Mouse (Mus musculus): ENCODE measurements at regions not wholly inside any gene's neighbourhood (a gene's known extent, or its start where the extent isn't known, plus 50 kb on each side); places are given as distances from the start of the nearest gene placed in this dataset.
"Not testable (repeated sequence)": the region's sequence is repeated elsewhere in the genome, so short reads cannot be mapped to it uniquely, and the experiment has no call there.

DNA sequence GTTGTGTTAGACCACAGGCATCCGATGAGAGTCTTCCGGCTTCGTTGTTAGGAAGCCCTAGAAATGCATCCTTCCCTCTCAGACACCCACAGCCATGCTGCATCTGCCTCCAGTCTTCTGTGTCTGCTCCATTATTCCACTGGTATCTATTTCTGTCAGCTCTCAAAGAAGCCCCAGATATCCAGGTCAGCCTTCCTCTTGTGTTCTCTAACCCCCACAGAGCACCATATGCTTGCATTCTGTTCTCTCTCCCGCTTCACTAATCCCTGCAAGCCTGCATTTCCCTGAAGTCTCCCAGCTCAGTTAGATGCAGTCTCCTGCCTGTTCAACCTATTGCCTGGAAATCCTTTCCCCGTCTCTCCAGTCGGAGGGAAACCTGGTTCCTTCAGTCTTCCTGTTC is 53.6 kb upstream of the Wdfy3 start:
- DNase-seq (ENCODE audit: low read depth): no peak

GRCm38 (mm10) chr5:102126737-102127136 is 57.0 kb upstream of the Wdfy3 start:
- DNase-seq (ENCODE audit: low read depth): peak; percentile 10

DNA sequence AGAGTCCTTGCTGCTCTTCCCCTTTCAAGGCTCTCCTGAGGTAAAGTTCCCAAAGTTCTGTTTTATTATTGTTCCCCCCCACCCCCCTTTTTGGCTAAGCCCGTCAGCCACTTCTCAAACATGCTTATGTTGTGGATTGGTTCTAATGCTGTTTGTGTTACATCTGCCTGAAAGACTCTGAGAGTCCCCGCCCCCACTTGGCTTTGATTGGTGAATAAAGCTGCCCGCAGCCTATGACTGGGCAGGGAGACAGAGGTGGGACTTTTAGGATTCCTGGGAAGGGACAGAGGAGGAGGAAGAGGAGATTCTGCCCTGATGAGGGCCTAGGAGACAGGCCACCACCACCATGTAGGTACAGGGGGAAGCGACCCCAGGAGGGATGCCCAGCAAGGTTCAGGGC is 78.3 kb upstream of the Wdfy3 start:
- DNase-seq (ENCODE audit: low read depth): no peak

DNA sequence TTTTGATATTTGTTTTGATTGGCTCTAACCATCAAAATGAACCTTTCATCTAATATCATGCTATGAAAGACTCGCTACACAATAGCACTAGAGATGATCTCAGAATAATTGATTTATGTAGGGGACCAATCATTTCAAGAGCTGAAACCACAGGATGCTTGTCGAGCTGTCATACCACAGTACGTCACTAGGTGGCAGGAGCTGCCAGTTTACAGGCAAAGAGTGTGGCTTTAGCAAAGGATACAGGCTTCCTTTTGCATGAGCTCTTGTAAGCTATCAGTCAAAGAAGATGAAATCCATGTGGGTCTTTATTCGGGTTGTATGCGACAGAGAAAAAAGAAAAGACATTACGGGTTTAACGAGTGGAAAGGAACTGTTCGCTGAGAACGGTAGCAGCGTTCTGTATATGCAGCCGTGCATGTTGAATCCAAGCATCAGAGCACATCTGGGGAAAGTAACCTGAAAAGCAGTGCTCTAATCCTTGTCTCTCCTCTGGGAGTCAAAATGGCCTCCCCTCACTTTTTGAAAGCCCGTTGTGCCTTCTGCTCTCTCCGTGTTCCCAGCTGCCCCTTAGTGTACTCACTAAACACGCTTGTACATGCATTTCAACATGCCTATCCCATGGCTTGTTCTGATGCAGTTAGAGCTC is 79.9 kb upstream of the Wdfy3 start:
- peak; percentile 23 for DNase-seq (ENCODE audit: low read depth)

- DNase-seq (ENCODE audit: low read depth): no peak
Measured at GRCm38 (mm10) chr5:102159621-102160020, 89.9 kb upstream of the Wdfy3 start.

DNA sequence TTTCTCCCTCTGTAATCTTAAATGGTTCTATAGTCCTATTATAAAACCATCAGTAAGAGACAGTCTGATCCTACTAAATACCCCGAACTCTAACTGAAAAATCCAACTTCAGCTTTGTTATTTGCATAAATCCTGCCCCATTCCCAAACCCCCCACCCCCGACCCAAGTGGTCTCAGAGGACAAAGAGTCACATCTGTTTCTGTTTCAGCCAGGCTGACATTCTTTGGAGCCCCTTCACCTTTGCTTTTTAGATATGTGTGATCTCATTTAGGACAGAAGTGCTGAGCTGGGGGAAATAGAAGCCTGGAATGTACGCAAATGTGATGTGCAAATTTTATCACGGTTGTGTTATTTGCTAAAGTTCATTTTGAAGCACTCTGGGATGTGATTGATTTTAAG is 98.3 kb upstream of the Wdfy3 start:
- DNase-seq (ENCODE audit: low read depth): no peak

- no peak for DNase-seq (ENCODE audit: low read depth)
Measured at GRCm38 (mm10) chr5:102171808-102172207, 102.1 kb upstream of the Wdfy3 start.

- DNase-seq (ENCODE audit: low read depth): no peak
Measured at GRCm38 (mm10) chr5:102180250-102180649, 110.5 kb upstream of the Wdfy3 start.

GRCm38 (mm10) chr5:102188951-102189350 is 119.2 kb upstream of the Wdfy3 start:
- DNase-seq (ENCODE audit: low read depth): not testable (repeated sequence)

DNA sequence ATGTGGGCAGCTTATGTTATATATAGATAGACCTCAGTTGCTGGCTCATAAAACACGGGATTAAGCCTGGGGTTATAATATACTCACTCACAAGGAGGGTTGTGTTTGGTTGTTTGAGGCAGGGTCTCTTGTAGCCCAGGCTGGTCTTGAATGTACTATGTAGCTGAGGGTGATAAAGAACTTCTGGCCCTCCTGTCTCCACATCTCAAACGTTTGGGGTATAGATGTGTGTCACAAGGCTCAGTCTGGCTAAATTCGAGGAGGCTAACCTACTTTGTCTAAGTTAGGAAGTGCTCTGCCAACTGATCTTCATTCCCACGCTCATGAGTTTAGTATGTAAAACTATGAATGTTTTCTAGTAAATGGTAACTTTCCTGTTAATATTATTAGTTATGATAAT is 136.7 kb upstream of the Wdfy3 start:
- no peak for DNase-seq (ENCODE audit: low read depth)

DNA sequence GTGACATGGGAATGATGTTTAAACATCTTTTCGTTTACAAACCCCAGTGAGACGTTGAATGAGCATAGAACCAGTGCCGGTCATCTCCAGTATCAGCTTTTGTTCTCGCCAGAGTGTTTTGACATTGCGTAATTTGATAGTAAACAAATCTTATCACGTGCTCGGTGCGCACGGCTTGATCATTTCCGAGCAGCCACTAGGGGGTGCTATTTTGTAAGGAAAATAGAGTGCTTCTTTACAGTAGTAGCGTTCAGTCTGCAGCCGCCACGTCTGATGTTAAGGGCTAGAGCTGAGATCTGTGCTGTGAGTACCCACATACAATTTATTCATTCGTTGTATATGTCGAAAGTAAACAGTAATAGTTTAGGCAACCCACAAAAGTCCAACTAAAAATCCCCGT is 137.2 kb upstream of the Wdfy3 start:
- peak; percentile 33 for DNase-seq (ENCODE audit: low read depth)

GRCm38 (mm10) chr5:102213145-102213544 is 143.4 kb upstream of the Wdfy3 start:
- DNase-seq (ENCODE audit: low read depth): no peak

DNA sequence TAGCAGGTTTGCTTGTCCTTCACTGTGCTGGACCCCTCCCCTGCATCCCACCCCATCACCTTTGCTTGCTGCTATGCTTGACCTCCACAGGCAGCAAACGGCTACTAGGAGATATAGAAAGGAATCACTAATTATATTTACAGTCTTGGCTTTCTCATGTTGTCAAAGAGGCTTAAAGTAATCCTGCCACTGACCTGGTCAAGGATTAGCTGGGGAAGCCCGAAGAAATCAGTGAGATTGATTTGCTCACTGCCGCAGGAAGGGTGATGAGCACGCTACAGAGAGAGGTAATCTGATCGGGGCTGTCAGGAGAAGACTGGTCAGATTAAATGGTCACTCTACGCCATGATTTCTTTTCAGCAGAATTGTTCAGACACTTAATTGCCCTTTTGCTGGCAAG is 157.4 kb upstream of the Wdfy3 start:
- DNase-seq (ENCODE audit: low read depth): no peak

GRCm38 (mm10) chr5:102242614-102243013 is 172.9 kb upstream of the Wdfy3 start:
- DNase-seq (ENCODE audit: low read depth): no peak

- no peak for DNase-seq (ENCODE audit: low read depth)
Measured at GRCm38 (mm10) chr5:102244706-102245105, 175.0 kb upstream of the Wdfy3 start.

DNA sequence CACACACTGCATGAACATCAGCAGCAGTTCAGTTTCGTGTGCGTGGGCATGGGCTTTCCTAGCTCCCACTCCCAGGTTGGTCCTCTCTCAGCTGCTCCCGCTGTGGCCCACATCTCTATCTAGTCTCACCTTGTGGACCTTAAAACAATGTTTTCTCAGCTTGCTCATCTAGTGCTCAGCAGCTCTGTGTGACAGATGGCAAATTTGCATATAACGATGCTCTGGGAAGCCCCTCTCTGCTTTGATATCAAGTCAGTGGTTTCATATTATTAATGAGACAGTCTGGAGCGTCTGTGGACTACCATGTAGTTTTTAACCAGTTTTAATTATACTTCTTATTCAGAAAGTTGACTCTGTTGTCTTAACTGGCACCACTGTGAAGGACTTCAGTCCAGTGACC is 179.0 kb upstream of the Wdfy3 start:
- DNase-seq (ENCODE audit: low read depth): no peak

DNA sequence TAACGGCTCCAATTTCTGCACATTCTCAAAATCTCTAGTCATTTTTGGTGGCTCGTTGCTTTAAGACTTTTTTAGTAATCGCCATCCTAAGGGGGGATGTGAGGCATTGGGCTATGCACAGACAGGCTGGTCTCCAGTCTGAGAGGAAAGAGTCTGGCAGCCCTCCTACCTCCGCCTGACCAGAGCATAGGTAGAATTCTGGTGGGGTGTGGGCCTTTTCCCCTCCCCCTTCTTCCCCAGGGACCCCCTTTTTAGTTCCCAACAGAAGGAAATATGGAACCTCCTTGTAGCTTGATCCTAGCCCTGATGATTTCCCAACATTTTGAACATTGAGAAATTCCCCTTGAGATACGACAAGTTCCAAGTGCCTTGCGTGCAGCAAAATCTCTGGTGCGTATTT is 181.4 kb upstream of the Wdfy3 start:
- no peak for DNase-seq (ENCODE audit: low read depth)

GRCm38 (mm10) chr5:102253786-102254185 is 184.1 kb upstream of the Wdfy3 start:
- DNase-seq (ENCODE audit: low read depth): no peak

GRCm38 (mm10) chr5:102257104-102257503 is 187.4 kb upstream of the Wdfy3 start:
- no peak for DNase-seq (ENCODE audit: low read depth)

DNA sequence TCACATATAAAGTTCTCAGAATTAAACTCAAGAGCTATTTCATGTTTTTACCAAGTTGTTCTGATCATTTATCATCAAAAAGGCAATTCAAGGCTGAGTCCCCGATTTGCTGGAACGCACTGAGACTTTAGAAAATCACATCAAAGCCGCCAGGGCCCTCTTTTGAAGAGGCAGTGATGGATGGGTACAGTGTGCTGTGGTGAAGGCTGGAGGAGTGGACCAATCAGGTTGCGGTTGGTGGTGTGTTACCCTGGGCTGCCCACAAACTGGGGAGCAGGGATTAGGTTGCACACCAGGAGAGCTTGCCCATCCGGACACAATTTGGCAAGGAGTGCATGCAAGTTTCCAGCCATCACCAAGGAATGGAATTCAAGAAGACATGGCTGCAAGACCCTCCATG is 191.9 kb upstream of the Wdfy3 start:
- DNase-seq (ENCODE audit: low read depth): no peak

- no peak for DNase-seq (ENCODE audit: low read depth)
Measured at GRCm38 (mm10) chr5:102266451-102266850, 196.7 kb upstream of the Wdfy3 start.

DNA sequence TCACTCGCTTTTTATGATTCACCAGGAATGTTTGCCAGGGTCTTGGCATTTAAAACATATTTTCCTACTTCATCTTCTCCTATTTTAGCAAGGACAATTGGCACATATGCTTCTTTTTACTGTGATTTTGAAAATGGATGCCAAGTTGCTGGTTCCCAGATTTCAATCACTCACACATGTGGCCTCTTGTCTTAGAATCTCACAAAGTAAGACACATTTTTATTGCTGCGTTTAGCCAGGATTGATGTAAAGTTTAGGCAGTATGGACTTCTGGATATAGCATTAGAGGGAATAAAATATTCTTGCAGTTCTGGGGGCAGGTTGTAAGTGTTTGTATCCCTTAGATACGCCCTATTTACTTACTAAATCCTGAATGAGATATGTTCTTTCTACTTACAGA is 197.4 kb upstream of the Wdfy3 start:
- DNase-seq (ENCODE audit: low read depth): no peak

DNA sequence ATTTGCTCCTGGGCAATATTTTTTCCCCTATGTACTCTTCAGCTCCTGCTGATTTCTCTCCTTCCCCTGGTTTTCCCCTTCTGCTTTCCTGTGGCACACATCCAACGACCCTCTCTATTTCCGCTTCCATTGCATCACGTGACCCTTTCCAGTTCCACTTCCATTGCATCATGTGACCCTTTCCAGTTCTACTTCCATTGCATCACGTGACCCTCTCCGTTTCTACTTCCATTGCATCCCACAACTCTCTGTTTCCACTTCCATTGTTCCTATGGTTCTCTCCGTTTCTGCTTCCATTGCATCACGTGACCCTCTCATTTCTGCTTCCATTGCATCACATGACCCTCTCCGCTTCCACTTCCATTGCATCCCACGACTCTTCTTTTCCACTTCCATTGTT is 199.5 kb upstream of the Wdfy3 start:
- DNase-seq (ENCODE audit: low read depth): no peak

GRCm38 (mm10) chr5:102275621-102276020 is 205.6 kb upstream of the Arhgap24 start:
- DNase-seq (ENCODE audit: low read depth): no peak

- no peak for DNase-seq (ENCODE audit: low read depth)
Measured at GRCm38 (mm10) chr5:102287131-102287530, 194.1 kb upstream of the Arhgap24 start.

All from c-Kit-positive CD71-positive TER-119-negative erythroid progenitor cells, embryonic 14.5 days (primary cell).